Comparison of ENCODE assay signal across 15 mouse cellular contexts in the genomic region with DNA sequence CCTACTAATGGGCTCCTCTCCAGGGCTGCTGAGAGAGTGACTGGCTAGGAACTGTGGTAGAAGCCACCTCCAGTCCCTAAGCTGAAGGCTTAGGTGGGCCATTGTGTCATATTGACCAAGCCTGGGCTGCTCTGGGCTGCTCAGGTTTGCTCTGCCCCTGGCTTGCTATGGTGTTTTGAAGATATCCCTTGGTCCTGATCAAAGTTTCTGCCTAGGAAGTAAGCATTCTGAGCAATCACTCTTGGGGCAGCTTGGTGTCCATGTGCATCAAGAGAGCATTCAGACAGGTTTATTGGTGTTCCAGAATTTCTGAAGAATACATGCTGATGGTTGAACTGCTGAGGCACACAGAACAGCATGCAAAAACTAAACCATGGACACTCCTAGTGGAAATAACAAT. TPM values are rescaled to one million over a fixed set of nuclear protein-coding genes. Genes with fewer than 3 reads are reported as not detected.
DNase-seq lines count a peak whose midpoint lies in the region; ATAC-seq and TF ChIP-seq lines count a peak whose summit lies in the region.
"Had no signal": no experiment of that assay in that cellular context is flagged by ENCODE, and none has a peak within 500 bp of the region (broad histone marks: within the 10 kb centered on the region; RNA-seq: fewer than 3 reads in every experiment).

No protein-coding gene starts in this region.

- no peak overlapping the region for H3K4me3 ChIP-seq in heart, embryonic 10.5 days
- no peak overlapping the region for H3K4me3 ChIP-seq in heart, postnatal 0 days (ENCODE audit: low read depth, low read length)
- no peak overlapping the region for H3K4me3 ChIP-seq in heart, adult 2 months
- H3K4me3 ChIP-seq in midbrain, embryonic 11.5 days (ENCODE audit: low read depth, low read length) = no peak overlapping the region
- H3K4me3 ChIP-seq in midbrain, embryonic 16.5 days (ENCODE audit: low read depth, low read length) = no peak overlapping the region

- no peak overlapping the region for H3K9ac ChIP-seq in heart, postnatal 0 days (replicated peaks; ENCODE audit: low read depth, low read length)
- H3K9ac ChIP-seq in heart, adult 2 months (ENCODE audit: low read depth, low read length) = no peak overlapping the region
- no peak overlapping the region for H3K9ac ChIP-seq in midbrain, embryonic 11.5 days (ENCODE audit: low read length)
- no peak overlapping the region for H3K9ac ChIP-seq in midbrain, embryonic 16.5 days (ENCODE audit: low read depth, low read length)

- TF ChIP-seq CTCF in heart, postnatal 0 days (IDR thresholded peaks at IDR 0.05; ENCODE audit: low read depth) = no peak
- TF ChIP-seq CTCF in heart, adult 2 months (IDR thresholded peaks at IDR 0.05) = no peak

- no peak for ATAC-seq in heart, postnatal 0 days (ENCODE audit: insufficient read depth, low read depth)
- ATAC-seq in midbrain, embryonic 11.5 days (ENCODE audit: low FRiP score) = no peak
- no peak for ATAC-seq in midbrain, embryonic 16.5 days
- ATAC-seq: Patski had no signal

- H3K27me3 ChIP-seq in heart, embryonic 10.5 days (ENCODE audit: insufficient read depth, poor library complexity, severe bottlenecking) = peaks cover 95% of the 10 kb centered on the region
- peaks cover 86% of the 10 kb centered on the region for H3K27me3 ChIP-seq in heart, postnatal 0 days (ENCODE audit: control insufficient read depth, insufficient read depth, low read length)
- peaks cover 37% of the 10 kb centered on the region for H3K27me3 ChIP-seq in heart, adult 2 months (ENCODE audit: control insufficient read depth, insufficient read depth, low read length)
- peaks cover 94% of the 10 kb centered on the region for H3K27me3 ChIP-seq in midbrain, embryonic 11.5 days (ENCODE audit: control insufficient read depth, insufficient read depth, low read length)
- peaks cover 38% of the 10 kb centered on the region for H3K27me3 ChIP-seq in midbrain, embryonic 16.5 days (ENCODE audit: control insufficient read depth, insufficient read depth, low read depth, low read length)

- H3K79me2 ChIP-seq in heart, adult 2 months (replicated peaks; ENCODE audit: control insufficient read depth, insufficient read depth, low read length) = no peaks in the 10 kb centered on the region

- no peak for TF ChIP-seq EP300 in heart, postnatal 0 days (IDR thresholded peaks at IDR 0.05; ENCODE audit: low read depth)
- TF ChIP-seq EP300 in heart, adult 2 months (IDR thresholded peaks at IDR 0.05; ENCODE audit: insufficient read depth, low read depth, low read length) = no peak

- H3K27ac ChIP-seq in heart, embryonic 10.5 days = no peak overlapping the region; the same call in 1 of the 2 replicates
- H3K27ac ChIP-seq in heart, postnatal 0 days (ENCODE audit: low read depth) = no peak overlapping the region
- H3K27ac ChIP-seq in heart, adult 2 months = no peak overlapping the region
- H3K27ac ChIP-seq in midbrain, embryonic 11.5 days (ENCODE audit: low read depth, low read length) = no peak overlapping the region
- no peak overlapping the region for H3K27ac ChIP-seq in midbrain, embryonic 16.5 days (ENCODE audit: low read length)

- no peaks in the 10 kb centered on the region for H3K9me3 ChIP-seq in heart, embryonic 10.5 days
- H3K9me3 ChIP-seq in heart, postnatal 0 days (replicated peaks; ENCODE audit: control insufficient read depth, low read length) = no peaks in the 10 kb centered on the region
- H3K9me3 ChIP-seq in midbrain, embryonic 11.5 days (ENCODE audit: control insufficient read depth, low read length) = no peaks in the 10 kb centered on the region
- no peaks in the 10 kb centered on the region for H3K9me3 ChIP-seq in midbrain, embryonic 16.5 days (replicated peaks; ENCODE audit: control insufficient read depth, low read length, poor library complexity, severe bottlenecking)

- TF ChIP-seq POLR2A in heart, adult 2 months (IDR thresholded peaks at IDR 0.05; ENCODE audit: insufficient read depth, low read depth, low read length) = no peak

- H3K36me3 ChIP-seq in heart, embryonic 10.5 days = no peaks in the 10 kb centered on the region
- H3K36me3 ChIP-seq in heart, postnatal 0 days (replicated peaks; ENCODE audit: control insufficient read depth, insufficient read depth, low read length) = no peaks in the 10 kb centered on the region
- H3K36me3 ChIP-seq in heart, adult 2 months (ENCODE audit: control insufficient read depth, insufficient read depth, low read length) = no peaks in the 10 kb centered on the region
- H3K36me3 ChIP-seq in midbrain, embryonic 11.5 days (ENCODE audit: control insufficient read depth, insufficient read depth, low read length) = no peaks in the 10 kb centered on the region
- H3K36me3 ChIP-seq in midbrain, embryonic 16.5 days (ENCODE audit: control insufficient read depth, insufficient read depth, low read length) = no peaks in the 10 kb centered on the region
- H3K36me3 ChIP-seq: G1E had no signal

- peak; percentile 14 for DNase-seq in cerebellum, adult 11-12 months
- DNase-seq in cerebellum, postnatal 4 days (ENCODE audit: low spot score in 2 of 2) = no peak
- DNase-seq in heart, embryonic 10.5 days (ENCODE audit: low spot score) = peak; percentile 72
- no peak for DNase-seq in heart, postnatal 10 days
- peak; percentile 2 for DNase-seq in heart, postnatal 0 days (ENCODE audit: low spot score)
- no peak for DNase-seq in heart, adult 2 months
- peak; percentile 85 for DNase-seq in midbrain, embryonic 11.5 days (ENCODE audit: low spot score, missing footprints)
- DNase-seq: adrenal gland, adult 2 months; adrenal gland, adult 8-10 months; adrenal gland, postnatal 10 days; adrenal gland, postnatal 25 days; cerebellum, adult 11 months had no signal

- no peak overlapping the region for H3K4me2 ChIP-seq in heart, postnatal 0 days (ENCODE audit: low read depth, low read length)
- H3K4me2 ChIP-seq in midbrain, embryonic 11.5 days = no peak overlapping the region
- no peak overlapping the region for H3K4me2 ChIP-seq in midbrain, embryonic 16.5 days (ENCODE audit: low read length)

- intact Hi-C loops in heart, postnatal 10 days (cut with DNase I) = no loop called here
- intact Hi-C loops in heart, adult 2 months (cut with DNase I) = no loop called here

- peaks cover 68% of the 10 kb centered on the region for H3K4me1 ChIP-seq in heart, embryonic 10.5 days
- peaks cover 31% of the 10 kb centered on the region for H3K4me1 ChIP-seq in heart, postnatal 0 days (ENCODE audit: control insufficient read depth, insufficient read depth)
- H3K4me1 ChIP-seq in heart, adult 2 months (ENCODE audit: control insufficient read depth, insufficient read depth, low read length) = peaks cover 2% of the 10 kb centered on the region
- peaks cover 42% of the 10 kb centered on the region for H3K4me1 ChIP-seq in midbrain, embryonic 11.5 days (ENCODE audit: control insufficient read depth, insufficient read depth, low read length)
- H3K4me1 ChIP-seq in midbrain, embryonic 16.5 days (ENCODE audit: control insufficient read depth, insufficient read depth, low read length) = peaks cover 49% of the 10 kb centered on the region

RNA-seq across cellular contexts. Expression of gene Cbx8, which starts 10.7 kb away (rescaled TPM):
- 9.1 and 9.7 TPM in 2 replicates for polyA plus RNA-seq in heart, embryonic 10.5 days (2016; fragmentation: Nextera tagmentation; extraction: Ambion mirVana)
- total RNA-seq in heart, postnatal 10 days (2021) = 1 to 10 TPM; 5.6 to 7.5 TPM
- 1.6 and 3.2 TPM in 2 replicates for total RNA-seq in heart, postnatal 0 days (2014; rRNA removed; ENCODE audit: low replicate concordance)
- polyA plus RNA-seq in heart, postnatal 0 days (2015; fragmentation: Nextera tagmentation; extraction: Ambion mirVana) = 5.1 and 7.0 TPM in 2 replicates
- total RNA-seq in heart, adult 2 months (2021) = 1 to 10 TPM; 4.0 to 5.3 TPM
- polyA plus RNA-seq in heart, adult 2 months (2012; rRNA removed) = 2.0 and 2.7 TPM in 2 replicates
- 11.3 and 11.9 TPM in 2 replicates for polyA plus RNA-seq in midbrain, embryonic 11.5 days (2014; fragmentation: Nextera tagmentation; extraction: Ambion mirVana)
- 8.5 and 8.6 TPM in 2 replicates for polyA plus RNA-seq in midbrain, embryonic 16.5 days (2015; fragmentation: Nextera tagmentation; extraction: Ambion mirVana)
- total RNA-seq: G1E had no signal
- polyA plus RNA-seq: G1E had no signal

RNA-seq across cellular contexts. Expression of gene Cbx2, which starts 28.7 kb away (rescaled TPM):
- 37.4 and 56.0 TPM in 2 replicates for polyA plus RNA-seq in heart, embryonic 10.5 days (2016; fragmentation: Nextera tagmentation; extraction: Ambion mirVana)
- total RNA-seq in heart, postnatal 10 days (2021) = 1 to 10 TPM; 5.2 to 6.8 TPM
- total RNA-seq in heart, postnatal 0 days (2014; rRNA removed; ENCODE audit: low replicate concordance) = 1.8 and 13.0 TPM in 2 replicates
- 5.7 and 5.8 TPM in 2 replicates for polyA plus RNA-seq in heart, postnatal 0 days (2015; fragmentation: Nextera tagmentation; extraction: Ambion mirVana)
- total RNA-seq in heart, adult 2 months (2021) = 1 to 10 TPM; 1.7 to 2.3 TPM
- 2.3 and 3.0 TPM in 2 replicates for polyA plus RNA-seq in heart, adult 2 months (2012; rRNA removed)
- polyA plus RNA-seq in midbrain, embryonic 11.5 days (2014; fragmentation: Nextera tagmentation; extraction: Ambion mirVana) = 66.7 and 70.5 TPM in 2 replicates
- polyA plus RNA-seq in midbrain, embryonic 16.5 days (2015; fragmentation: Nextera tagmentation; extraction: Ambion mirVana) = 13.3 and 18.0 TPM in 2 replicates
- polyA plus RNA-seq: G1E had no signal

RNA-seq across cellular contexts. Expression of gene Cbx4, which starts 34.6 kb away (rescaled TPM):
- polyA plus RNA-seq in heart, embryonic 10.5 days (2016; fragmentation: Nextera tagmentation; extraction: Ambion mirVana) = 8.9 and 9.0 TPM in 2 replicates
- total RNA-seq in heart, postnatal 10 days (2021) = 10 to 100 TPM; 22.1 to 22.6 TPM
- 12.1 and 23.1 TPM in 2 replicates for total RNA-seq in heart, postnatal 0 days (2014; rRNA removed; ENCODE audit: low replicate concordance)
- 6.8 and 8.2 TPM in 2 replicates for polyA plus RNA-seq in heart, postnatal 0 days (2015; fragmentation: Nextera tagmentation; extraction: Ambion mirVana)
- total RNA-seq in heart, adult 2 months (2021) = 10 to 100 TPM in 1 of 2 experiments, 1 to 10 TPM in 1; 8.1 to 12.3 TPM
- 4.7 and 5.4 TPM in 2 replicates for polyA plus RNA-seq in heart, adult 2 months (2012; rRNA removed)
- polyA plus RNA-seq in midbrain, embryonic 11.5 days (2014; fragmentation: Nextera tagmentation; extraction: Ambion mirVana) = 6.3 and 7.0 TPM in 2 replicates
- polyA plus RNA-seq in midbrain, embryonic 16.5 days (2015; fragmentation: Nextera tagmentation; extraction: Ambion mirVana) = 23.9 and 25.6 TPM in 2 replicates
- total RNA-seq: G1E had no signal

Comparison
In these comparisons a context has a peak if more than half of its experiments do, and no peak if none do; other contexts are left out.
1. DNase-seq: peak in cerebellum, adult 11-12 months (single experiment), heart, embryonic 10.5 days (single experiment), heart, postnatal 0 days (single experiment) and midbrain, embryonic 11.5 days (single experiment); none in cerebellum, postnatal 4 days (0 of 2), heart, postnatal 10 days (0 of 2) and heart, adult 2 months (0 of 2).